Mouse (Mus musculus): ENCODE measurements around the gene Opcml. TPM values are rescaled to one million over a fixed set of nuclear protein-coding genes. Genes with fewer than 3 reads are reported as not detected.

The Opcml gene
- total RNA-seq, 2 experiments from 2014 or later, result 227 to 234 TPM

GRCm38 (mm10) chr9:28139957-28140597 lies 349.5 kb downstream of the Opcml start:
- peak in 1 of 2 experiments; percentile 28 for DNase-seq (ENCODE audit: low spot score in 2 of 2)

- no peak for DNase-seq (ENCODE audit: low spot score in 2 of 2)
Measured at GRCm38 (mm10) chr9:28149507-28149906, 358.9 kb downstream of the Opcml start.

- DNase-seq (ENCODE audit: low spot score in 2 of 2), result no peak
Measured at GRCm38 (mm10) chr9:28153748-28154147, 363.2 kb downstream of the Opcml start.

- no peak for DNase-seq (ENCODE audit: low spot score in 2 of 2)
Measured at GRCm38 (mm10) chr9:28157092-28157491, 366.5 kb downstream of the Opcml start.

- DNase-seq (ENCODE audit: low spot score in 2 of 2), result no peak
Measured at GRCm38 (mm10) chr9:28160953-28161352, 370.4 kb downstream of the Opcml start.

- peak in 1 of 2 experiments; percentile 29 for DNase-seq (ENCODE audit: low spot score in 2 of 2)
Measured at GRCm38 (mm10) chr9:28163946-28164345, 373.4 kb downstream of the Opcml start.

- DNase-seq (ENCODE audit: low spot score in 2 of 2), result peak; percentile 39 to 68
Measured at GRCm38 (mm10) chr9:28171890-28172289, 381.3 kb downstream of the Opcml start.

GRCm38 (mm10) chr9:28177052-28177451 lies 386.5 kb downstream of the Opcml start:
- no peak for DNase-seq (ENCODE audit: low spot score in 2 of 2)

- no peak for DNase-seq (ENCODE audit: low spot score in 2 of 2)
Measured at GRCm38 (mm10) chr9:28178123-28178887, 387.7 kb downstream of the Opcml start.

- no peak for DNase-seq (ENCODE audit: low spot score in 2 of 2)
Measured at GRCm38 (mm10) chr9:28181916-28182315, 391.3 kb downstream of the Opcml start.

GRCm38 (mm10) chr9:28190226-28190625 lies 399.7 kb downstream of the Opcml start:
- DNase-seq (ENCODE audit: low spot score in 2 of 2), result no peak

GRCm38 (mm10) chr9:28190751-28191150 lies 400.2 kb downstream of the Opcml start:
- DNase-seq (ENCODE audit: low spot score in 2 of 2), result no peak

- DNase-seq (ENCODE audit: low spot score in 2 of 2), result no peak
Measured at GRCm38 (mm10) chr9:28196550-28196949, 406.0 kb downstream of the Opcml start.

GRCm38 (mm10) chr9:28197061-28197460 lies 406.5 kb downstream of the Opcml start:
- DNase-seq (ENCODE audit: low spot score in 2 of 2), result no peak

- peak; percentile 53 to 77 for DNase-seq (ENCODE audit: low spot score in 2 of 2)
Measured at GRCm38 (mm10) chr9:28197631-28198030, 407.1 kb downstream of the Opcml start.

GRCm38 (mm10) chr9:28198106-28198694 lies 407.6 kb downstream of the Opcml start:
- no peak for DNase-seq (ENCODE audit: low spot score in 2 of 2)

- no peak for DNase-seq (ENCODE audit: low spot score in 2 of 2)
Measured at GRCm38 (mm10) chr9:28207441-28207840, 416.9 kb downstream of the Opcml start.

- no peak for DNase-seq (ENCODE audit: low spot score in 2 of 2)
Measured at GRCm38 (mm10) chr9:28208696-28209095, 418.1 kb downstream of the Opcml start.

GRCm38 (mm10) chr9:28211877-28212276 lies 421.3 kb downstream of the Opcml start:
- DNase-seq (ENCODE audit: low spot score in 2 of 2), result no peak

- DNase-seq (ENCODE audit: low spot score in 2 of 2), result no peak
Measured at GRCm38 (mm10) chr9:28213893-28214292, 423.3 kb downstream of the Opcml start.

GRCm38 (mm10) chr9:28218026-28218646 lies 427.6 kb downstream of the Opcml start:
- DNase-seq (ENCODE audit: low spot score in 2 of 2), result peak in 1 of 2 experiments; percentile 35

GRCm38 (mm10) chr9:28222726-28223125 lies 432.2 kb downstream of the Opcml start:
- DNase-seq (ENCODE audit: low spot score in 2 of 2), result no peak
